Mouse (Mus musculus) hindbrain, embryonic 12.5 days (tissue): ENCODE measurements at regions not wholly inside any gene's neighbourhood (a gene's known extent, or its start where the extent isn't known, plus 50 kb on each side); places are given as distances from the start of the nearest gene placed in this dataset.

Experiments used
- ATAC-seq: fragments of 200-750 bp; cut with Nextera tagmentation; 2 replicates; pipeline ENCODE4 v1.8.0; 2017; ENCODE audit warnings: moderate TSS enrichment; ENCODE audit not compliant: low FRiP score
- H3K27ac ChIP-seq: fragments of 300-500 bp; sonication (generic); 2 replicates; pipeline ENCODE4 v1.5.1; 2016; ENCODE audit warnings: mild to moderate bottlenecking
- H3K27me3 ChIP-seq: fragments of 300-500 bp; sonication (generic); 2 replicates; pipeline ENCODE4 v1.6.1; 2016; ENCODE audit warnings: mild to moderate bottlenecking
- H3K36me3 ChIP-seq: fragments of 300-500 bp; sonication (generic); 2 replicates; pipeline ENCODE4 v1.6.1; 2016; ENCODE audit warnings: mild to moderate bottlenecking
- H3K4me1 ChIP-seq: fragments of 300-500 bp; sonication (generic); 2 replicates; pipeline ENCODE4 v1.6.1; 2016
- H3K4me2 ChIP-seq: fragments of 300-500 bp; sonication (generic); replicated peaks from 2 replicates; pipeline ENCODE4 v1.6.1; 2016; ENCODE audit warnings: mild to moderate bottlenecking
- H3K4me3 ChIP-seq: fragments of 300-500 bp; sonication (generic); 2 replicates; pipeline ENCODE4 v1.5.1; 2016; ENCODE audit warnings: mild to moderate bottlenecking
- H3K9ac ChIP-seq: fragments of 300-500 bp; sonication (generic); 2 replicates; pipeline ENCODE4 v1.6.1; 2016; ENCODE audit warnings: mild to moderate bottlenecking, moderate library complexity
- H3K9me3 ChIP-seq: fragments of 300-500 bp; sonication (generic); replicated peaks from 2 replicates; pipeline ENCODE4 v1.6.1; 2016; ENCODE audit warnings: mild to moderate bottlenecking
- WGBS: fragments of 180-500 bp; shearing (Covaris S2); methylation state at CpG from one replicate; pipeline ENCODE4 v1.1.7; 2016; 5-methylcytosine and 5-hydroxymethylcytosine counted together

GRCm38 (mm10) chr1:73244016-73244415 lies 228.3 kb upstream of the Tnp1 start:
- Histone ChIP-seq H3K27me3 (no peaks in the 10 kb centered on the region), H3K9ac (no peak overlapping the region), H3K4me1 (0 out of 2 replicates have a peak, but pooled peaks cover 6% of the 10 kb centered on the region), H3K9me3 (no peaks in the 10 kb centered on the region), H3K4me3 (no peak overlapping the region), H3K27ac (no peak overlapping the region), H3K4me2 (no peak overlapping the region), H3K36me3 (no peaks in the 10 kb centered on the region)
- no peak for ATAC-seq
- WGBS = 93% methylated on average over 2 of the region's 2 CpGs

DNA sequence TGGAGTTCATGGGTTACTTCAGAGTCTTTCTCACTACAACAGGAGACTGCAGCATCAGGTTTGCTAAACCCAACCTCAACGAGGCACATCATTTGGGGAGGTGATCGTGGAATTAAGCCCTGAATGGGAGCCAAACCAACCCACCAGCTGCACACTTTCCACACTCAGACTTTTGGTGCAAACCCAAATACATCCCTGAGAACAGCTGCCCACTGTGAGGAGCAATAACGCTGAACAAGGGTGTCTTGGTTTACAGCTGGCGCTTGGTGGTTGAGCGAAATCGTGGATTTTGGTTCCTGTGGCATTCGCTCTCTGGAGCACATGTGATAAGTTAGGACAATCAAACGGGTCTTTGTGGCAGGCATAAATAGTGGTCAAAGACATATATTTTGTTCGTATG lies 226.6 kb upstream of the Tnp1 start:
- Histone ChIP-seq H3K9ac (no peak overlapping the region), H3K36me3 (no peaks in the 10 kb centered on the region), H3K4me1 (0 out of 2 replicates have a peak, but pooled peaks cover 6% of the 10 kb centered on the region), H3K4me3 (no peak overlapping the region), H3K27me3 (no peaks in the 10 kb centered on the region), H3K4me2 (no peak overlapping the region), H3K27ac (no peak overlapping the region), H3K9me3 (no peaks in the 10 kb centered on the region)
- WGBS = 81% methylated on average over 9 of the region's 9 CpGs
- no peak for ATAC-seq

GRCm38 (mm10) chr1:73236867-73237266 lies 221.2 kb upstream of the Tnp1 start:
- no peak overlapping the region for H3K4me3 ChIP-seq
- H3K27me3 ChIP-seq = no peaks in the 10 kb centered on the region
- no peak overlapping the region for H3K4me2 ChIP-seq
- no peak for ATAC-seq
- no peaks in the 10 kb centered on the region for H3K9me3 ChIP-seq
- H3K36me3 ChIP-seq = no peaks in the 10 kb centered on the region
- 0 out of 2 replicates have a peak, but pooled peaks cover under 1% of the 10 kb centered on the region for H3K4me1 ChIP-seq
- H3K27ac ChIP-seq = no peak overlapping the region
- H3K9ac ChIP-seq = no peak overlapping the region
- 72% methylated on average over 3 of the region's 3 CpGs for WGBS

GRCm38 (mm10) chr1:73233636-73234035 lies 217.9 kb upstream of the Tnp1 start:
- Histone ChIP-seq H3K9ac (no peak overlapping the region), H3K4me3 (no peak overlapping the region), H3K9me3 (peaks cover 10% of the 10 kb centered on the region), H3K27me3 (no peaks in the 10 kb centered on the region), H3K4me1 (no peaks in the 10 kb centered on the region), H3K4me2 (no peak overlapping the region), H3K27ac (no peak overlapping the region), H3K36me3 (no peaks in the 10 kb centered on the region)
- no peak for ATAC-seq

DNA sequence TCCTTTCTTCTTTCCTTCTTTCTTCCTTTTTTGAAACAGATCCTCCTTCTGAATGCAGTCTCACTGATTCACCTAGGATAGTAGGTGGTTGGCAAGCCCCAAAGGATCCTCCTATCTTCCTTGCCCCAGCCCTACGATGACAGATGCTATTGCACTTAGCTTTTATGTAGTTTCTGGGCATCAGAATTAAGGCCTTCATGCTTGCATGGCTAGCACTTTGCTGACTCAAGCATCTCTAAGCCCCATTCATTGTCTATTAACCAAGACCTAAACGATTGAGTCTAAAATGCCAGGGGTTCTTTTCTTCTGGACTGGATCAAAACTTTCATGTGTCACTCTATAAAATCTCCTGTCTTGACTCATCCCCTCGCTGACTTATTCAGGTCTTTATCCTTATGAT lies 217.3 kb upstream of the Tnp1 start:
- H3K4me1 ChIP-seq = no peaks in the 10 kb centered on the region
- 80% methylated on average over 3 of the region's 3 CpGs for WGBS
- no peak for ATAC-seq
- H3K36me3 ChIP-seq = no peaks in the 10 kb centered on the region
- H3K9ac ChIP-seq = no peak overlapping the region
- H3K27ac ChIP-seq = no peak overlapping the region
- no peak overlapping the region for H3K4me3 ChIP-seq
- no peaks in the 10 kb centered on the region for H3K27me3 ChIP-seq
- H3K9me3 ChIP-seq = peaks cover 15% of the 10 kb centered on the region
- H3K4me2 ChIP-seq = no peak overlapping the region

GRCm38 (mm10) chr1:73230611-73231010 lies 214.9 kb upstream of the Tnp1 start:
- ATAC-seq = no peak
- WGBS = 67% methylated on average over 1 of the region's 1 CpGs
- H3K4me3 ChIP-seq = no peak overlapping the region
- H3K9me3 ChIP-seq = peaks cover 18% of the 10 kb centered on the region
- H3K4me1 ChIP-seq = no peaks in the 10 kb centered on the region
- no peaks in the 10 kb centered on the region for H3K36me3 ChIP-seq
- no peak overlapping the region for H3K27ac ChIP-seq
- no peak overlapping the region for H3K9ac ChIP-seq
- H3K4me2 ChIP-seq = no peak overlapping the region
- no peaks in the 10 kb centered on the region for H3K27me3 ChIP-seq

DNA sequence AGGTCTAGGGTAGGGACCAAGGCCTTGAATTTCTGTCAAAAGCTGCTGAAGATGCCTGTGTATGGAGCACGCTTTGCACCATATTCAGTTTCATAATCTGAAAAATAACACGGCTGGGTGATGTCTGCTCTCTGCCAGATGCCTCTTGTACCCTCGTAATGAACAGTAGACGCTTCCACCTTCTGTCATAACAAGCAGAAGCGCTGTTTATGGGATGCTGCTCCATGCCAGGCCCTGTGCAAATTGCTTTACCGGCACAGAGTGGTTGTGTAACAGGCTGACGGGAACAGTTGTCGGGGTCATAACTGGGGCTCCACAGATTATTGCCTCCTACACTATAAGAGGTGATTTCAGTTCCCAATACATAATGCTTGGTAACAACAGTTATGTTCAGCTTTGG lies 211.5 kb upstream of the Tnp1 start:
- no peak overlapping the region for H3K4me3 ChIP-seq
- H3K4me1 ChIP-seq = no peaks in the 10 kb centered on the region
- 94% methylated on average over 8 of the region's 8 CpGs for WGBS
- no peak for ATAC-seq
- no peak overlapping the region for H3K27ac ChIP-seq
- no peaks in the 10 kb centered on the region for H3K36me3 ChIP-seq
- peaks cover 18% of the 10 kb centered on the region for H3K9me3 ChIP-seq
- H3K4me2 ChIP-seq = no peak overlapping the region
- H3K9ac ChIP-seq = no peak overlapping the region
- no peaks in the 10 kb centered on the region for H3K27me3 ChIP-seq

DNA sequence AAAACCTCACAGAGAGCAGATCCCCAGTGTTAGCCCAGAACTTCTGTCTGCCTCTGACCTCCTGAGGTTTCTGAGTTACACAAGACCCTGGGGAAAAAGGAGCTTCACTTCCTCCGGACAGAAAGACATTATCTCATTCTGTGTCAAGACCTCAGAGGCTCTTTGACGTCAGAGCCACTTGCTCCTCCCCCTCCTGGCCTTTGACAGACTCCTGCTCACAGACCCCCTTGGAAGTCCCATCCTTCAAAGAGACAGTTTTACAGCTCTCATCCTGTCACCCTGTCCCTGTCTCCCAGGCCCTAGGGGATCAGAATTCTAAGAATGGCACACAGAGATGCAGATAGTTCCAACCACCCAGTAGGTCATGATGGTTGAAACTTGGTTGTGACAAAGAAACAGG lies 206.2 kb upstream of the Tnp1 start:
- 21% methylated on average over 2 of the region's 2 CpGs for WGBS
- H3K4me1 ChIP-seq = no peaks in the 10 kb centered on the region
- H3K27me3 ChIP-seq = no peaks in the 10 kb centered on the region
- no peaks in the 10 kb centered on the region for H3K9me3 ChIP-seq
- no peak overlapping the region for H3K4me3 ChIP-seq
- H3K27ac ChIP-seq = no peak overlapping the region
- H3K4me2 ChIP-seq = no peak overlapping the region
- H3K9ac ChIP-seq = no peak overlapping the region
- ATAC-seq = no peak
- H3K36me3 ChIP-seq = no peaks in the 10 kb centered on the region

GRCm38 (mm10) chr1:73214305-73214946 lies 198.7 kb upstream of the Tnp1 start:
- H3K4me3 ChIP-seq = no peak overlapping the region
- no peaks in the 10 kb centered on the region for H3K4me1 ChIP-seq
- WGBS = 89% methylated on average over 5 of the region's 5 CpGs
- H3K9ac ChIP-seq = no peak overlapping the region
- H3K36me3 ChIP-seq = no peaks in the 10 kb centered on the region
- no peak overlapping the region for H3K4me2 ChIP-seq
- ATAC-seq = no peak
- no peaks in the 10 kb centered on the region for H3K27me3 ChIP-seq
- no peaks in the 10 kb centered on the region for H3K9me3 ChIP-seq
- H3K27ac ChIP-seq = no peak overlapping the region

DNA sequence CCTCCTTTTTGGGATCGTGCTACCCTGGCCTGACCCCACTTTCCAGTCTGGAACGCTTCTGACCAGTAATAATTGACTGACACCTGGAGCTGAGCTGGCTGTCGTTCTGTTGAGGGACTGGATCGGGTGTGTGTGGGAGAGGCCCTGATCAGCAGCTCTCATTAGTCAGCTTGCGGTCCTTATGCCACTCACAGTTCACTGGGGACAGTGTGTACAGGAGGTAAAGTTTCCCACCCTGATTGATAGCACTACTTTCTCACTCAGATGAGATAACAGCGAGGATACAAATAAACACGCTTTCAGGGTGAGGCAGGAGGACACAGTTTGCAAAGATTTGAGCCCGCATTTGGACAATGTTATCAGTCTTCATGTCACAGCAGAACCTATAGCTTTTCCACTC lies 191.7 kb upstream of the Tnp1 start:
- Histone ChIP-seq H3K27me3 (no peaks in the 10 kb centered on the region), H3K4me2 (no peak overlapping the region), H3K4me3 (no peak overlapping the region), H3K36me3 (no peaks in the 10 kb centered on the region), H3K9me3 (no peaks in the 10 kb centered on the region), H3K27ac (no peak overlapping the region), H3K4me1 (no peaks in the 10 kb centered on the region), H3K9ac (no peak overlapping the region)
- no peak for ATAC-seq
- WGBS = 76% methylated on average over 8 of the region's 8 CpGs

DNA sequence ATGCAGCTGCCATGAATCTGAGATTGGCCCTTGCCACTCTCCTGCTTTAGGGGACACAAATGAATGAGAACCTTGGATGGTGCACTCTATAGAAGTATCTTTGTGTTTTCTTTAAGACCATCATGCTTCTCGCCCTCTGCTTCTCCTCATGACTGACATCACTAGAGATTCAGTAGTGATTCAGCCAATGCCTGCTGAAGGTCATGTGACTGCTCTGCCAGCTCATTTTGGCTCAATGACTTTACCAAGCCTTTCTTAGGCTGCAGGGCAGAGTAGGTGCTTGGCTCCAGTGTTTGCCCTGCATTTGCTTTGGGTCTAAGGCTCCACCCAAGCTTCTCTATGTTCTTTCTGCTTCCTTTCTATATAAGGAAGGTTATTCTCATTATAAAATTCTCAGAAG lies 190.1 kb upstream of the Tnp1 start:
- Histone ChIP-seq H3K4me2 (no peak overlapping the region), H3K4me3 (no peak overlapping the region), H3K9me3 (no peaks in the 10 kb centered on the region), H3K4me1 (no peaks in the 10 kb centered on the region), H3K27me3 (no peaks in the 10 kb centered on the region), H3K36me3 (no peaks in the 10 kb centered on the region), H3K9ac (no peak overlapping the region), H3K27ac (no peak overlapping the region)
- WGBS = 85% methylated on average over 1 of the region's 1 CpGs
- no peak for ATAC-seq

DNA sequence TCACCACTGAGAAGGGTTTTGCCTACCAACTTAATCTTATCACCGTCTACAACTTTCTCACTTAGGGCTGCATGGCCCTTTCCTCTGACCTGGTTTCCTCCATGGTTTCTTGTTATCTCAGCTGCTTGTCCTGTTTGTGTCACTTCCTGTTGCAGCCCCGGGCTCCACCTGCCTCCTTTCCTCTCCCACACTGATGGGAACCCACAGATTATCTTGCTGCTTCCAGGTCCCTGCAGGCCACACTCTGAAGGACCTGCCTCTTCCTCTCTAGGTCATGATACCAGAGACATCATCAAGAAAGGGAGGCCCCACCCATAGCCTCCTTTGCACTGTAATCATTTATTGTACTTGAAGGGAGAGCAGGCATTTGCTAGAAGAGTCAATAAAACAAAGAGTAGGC lies 184.4 kb upstream of the Tnp1 start:
- no peak overlapping the region for H3K27ac ChIP-seq
- ATAC-seq = no peak
- no peaks in the 10 kb centered on the region for H3K36me3 ChIP-seq
- H3K4me3 ChIP-seq = no peak overlapping the region
- no peaks in the 10 kb centered on the region for H3K9me3 ChIP-seq
- no peaks in the 10 kb centered on the region; the same call in 1 of the 2 replicates for H3K4me1 ChIP-seq
- no peaks in the 10 kb centered on the region for H3K27me3 ChIP-seq
- H3K4me2 ChIP-seq = no peak overlapping the region
- H3K9ac ChIP-seq = no peak overlapping the region
- 81% methylated on average over 2 of the region's 2 CpGs for WGBS

DNA sequence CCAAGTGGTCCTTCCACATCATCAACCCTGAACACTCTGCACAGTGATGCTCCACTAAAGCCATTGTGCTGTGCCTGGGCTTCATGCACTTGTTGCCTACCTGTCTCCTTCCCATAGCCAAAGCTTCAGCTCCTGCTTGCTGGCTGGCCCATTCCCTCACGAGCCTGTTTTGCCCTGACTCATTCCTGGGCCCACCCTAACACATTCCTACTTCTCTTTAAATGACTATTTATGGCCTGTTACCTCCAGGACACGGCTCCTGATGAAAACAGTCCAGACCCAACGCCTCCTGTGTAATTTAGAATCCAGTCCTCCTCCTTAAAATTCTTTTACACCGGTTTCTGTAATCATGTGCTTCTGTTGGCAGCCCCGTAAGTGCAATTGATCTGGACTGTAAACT lies 175.1 kb upstream of the Tnp1 start:
- whole genome bisulfite sequencing = 86% methylated on average over 5 of the region's 5 CpGs
- no peaks in the 10 kb centered on the region for H3K9me3 ChIP-seq

More for the DNA sequence above, 175.1 kb upstream of the Tnp1 start:
- Histone ChIP-seq H3K36me3 (no peaks in the 10 kb centered on the region), H3K4me1 (no peaks in the 10 kb centered on the region), H3K27me3 (no peaks in the 10 kb centered on the region), H3K4me3 (no peak overlapping the region), H3K9ac (no peak overlapping the region), H3K4me2 (no peak overlapping the region), H3K27ac (no peak overlapping the region)
- ATAC-seq = no peak
